Comparison of ENCODE assay signal across 8 mouse cellular contexts in the genomic region with DNA sequence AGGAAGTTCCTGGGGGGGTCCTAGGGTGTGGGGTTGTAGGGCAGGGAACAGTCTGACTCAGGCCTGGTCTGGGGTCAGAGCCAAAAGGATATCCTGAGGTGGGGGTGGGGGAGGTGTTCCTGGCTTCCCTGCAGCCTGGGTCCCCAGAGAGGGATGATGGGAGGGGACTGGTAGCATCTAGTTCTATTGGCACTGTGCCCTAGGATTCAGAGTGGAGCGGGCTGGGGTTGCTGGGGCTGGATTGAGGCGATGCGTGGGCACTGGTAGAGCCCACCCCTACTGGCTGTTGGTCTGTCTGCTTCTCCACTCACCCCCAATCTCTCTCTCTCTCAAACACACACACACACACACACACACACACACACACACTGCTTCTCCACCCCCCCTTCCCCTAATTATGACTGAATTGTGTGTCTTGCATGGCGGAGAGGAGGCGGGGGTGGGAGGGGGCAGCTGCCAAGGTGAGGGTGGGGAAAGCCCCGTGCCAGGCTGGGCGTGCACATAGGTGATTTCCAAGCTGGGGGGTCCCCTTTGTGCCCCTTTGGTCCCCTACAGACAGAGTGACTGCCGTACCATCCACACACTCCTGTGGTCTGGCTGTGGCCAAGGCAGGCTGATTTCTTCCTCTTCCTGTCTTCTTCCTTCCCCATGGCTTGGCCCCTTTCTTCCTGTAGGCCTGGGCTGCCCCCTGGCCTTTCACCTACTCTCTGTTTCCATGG. TPM values are rescaled to one million over a fixed set of nuclear protein-coding genes. Genes with fewer than 3 reads are reported as not detected.
DNase-seq lines count a peak whose midpoint lies in the region; ATAC-seq and TF ChIP-seq lines count a peak whose summit lies in the region.

No protein-coding gene starts in this region.

- H3K36me3 ChIP-seq in embryonic facial prominence, embryonic 13.5 days = peaks cover 5% of the 10 kb centered on the region
- H3K36me3 ChIP-seq in midbrain, embryonic 11.5 days (ENCODE audit: control insufficient read depth, insufficient read depth, low read length) = no peaks in the 10 kb centered on the region

- no peaks in the 10 kb centered on the region for H3K9me3 ChIP-seq in embryonic facial prominence, embryonic 13.5 days
- no peaks in the 10 kb centered on the region for H3K9me3 ChIP-seq in midbrain, embryonic 11.5 days (ENCODE audit: control insufficient read depth, low read length)

- no peak for ATAC-seq in embryonic facial prominence, embryonic 13.5 days (ENCODE audit: insufficient number of reproducible peaks, insufficient read depth, low FRiP score, low TSS enrichment, low read depth)
- ATAC-seq in midbrain, embryonic 11.5 days (ENCODE audit: low FRiP score) = no peak

- peak overlapping the region; percentile 100 for H3K27ac ChIP-seq in embryonic facial prominence, embryonic 13.5 days
- H3K27ac ChIP-seq in midbrain, embryonic 11.5 days (ENCODE audit: low read depth, low read length) = peak overlapping the region; percentile 57; the same call in 1 of the 2 replicates
- no peak overlapping the region for H3K27ac ChIP-seq in left cerebral cortex, adult 2 months

- no peak for TF ChIP-seq CTCF in left cerebral cortex, adult 2 months (IDR thresholded peaks at IDR 0.05)

- peaks cover 94% of the 10 kb centered on the region for H3K4me1 ChIP-seq in embryonic facial prominence, embryonic 13.5 days
- H3K4me1 ChIP-seq in midbrain, embryonic 11.5 days (ENCODE audit: control insufficient read depth, insufficient read depth, low read length) = peaks cover 59% of the 10 kb centered on the region

- intact Hi-C loops in heart, postnatal 14 days (cut with DNase I) = no loop called here
- intact Hi-C loops in left cerebral cortex, adult 2 months (cut with DNase I) = no loop called here

- WGBS in embryonic facial prominence, embryonic 13.5 days = 36% methylated on average over 8 of the region's 8 CpGs
- 88% methylated on average over 8 of the region's 8 CpGs for WGBS in midbrain, embryonic 11.5 days

- H3K4me3 ChIP-seq in embryonic facial prominence, embryonic 13.5 days = peak overlapping the region; percentile 78
- H3K4me3 ChIP-seq in midbrain, embryonic 11.5 days (ENCODE audit: low read depth, low read length) = no peak overlapping the region
- no peak overlapping the region for H3K4me3 ChIP-seq in left cerebral cortex, adult 2 months

- DNase-seq in thymus, postnatal 14 days = peak; percentile 52
- no peak for DNase-seq in thymus, postnatal 25 days
- DNase-seq in heart, postnatal 14 days = peak; percentile 76 to 79
- peak; percentile 79 to 88 for DNase-seq in kidney, postnatal 36 days
- DNase-seq in midbrain, embryonic 11.5 days (ENCODE audit: low spot score, missing footprints) = no peak
- no peak for DNase-seq in c-Kit-positive CD71-positive TER-119-positive erythroid progenitor cells, embryonic 14.5 days (ENCODE audit: low spot score)
- DNase-seq in left cerebral cortex, adult 2 months (ENCODE audit: extremely low spot score in 1 of 2, low spot score in 2 of 2) = no peak

- H3K27me3 ChIP-seq in embryonic facial prominence, embryonic 13.5 days = no peaks in the 10 kb centered on the region
- H3K27me3 ChIP-seq in midbrain, embryonic 11.5 days (ENCODE audit: control insufficient read depth, insufficient read depth, low read length) = no peaks in the 10 kb centered on the region

- H3K4me2 ChIP-seq in embryonic facial prominence, embryonic 13.5 days = peak overlapping the region; percentile 91
- peak overlapping the region; percentile 80; the same call in 1 of the 2 replicates for H3K4me2 ChIP-seq in midbrain, embryonic 11.5 days

- H3K9ac ChIP-seq in embryonic facial prominence, embryonic 13.5 days = peak overlapping the region; percentile 61
- no peak overlapping the region for H3K9ac ChIP-seq in midbrain, embryonic 11.5 days (ENCODE audit: low read length)

RNA-seq across cellular contexts. Expression of a gene that starts 15.5 kb away (rescaled TPM):
- polyA plus RNA-seq in embryonic facial prominence, embryonic 13.5 days (2015; fragmentation: Nextera tagmentation; extraction: Ambion mirVana) = 39.4 and 44.7 TPM in 2 replicates
- total RNA-seq in heart, postnatal 14 days (2021) = 10 to 100 TPM; 17.9 to 21.6 TPM
- polyA plus RNA-seq in midbrain, embryonic 11.5 days (2014; fragmentation: Nextera tagmentation; extraction: Ambion mirVana) = 13.2 and 14.8 TPM in 2 replicates
- 10 to 100 TPM; 14.0 to 18.7 TPM for total RNA-seq in left cerebral cortex, adult 2 months (2021)

RNA-seq across cellular contexts. Expression of a gene that starts 35.5 kb away (rescaled TPM):
- polyA plus RNA-seq in embryonic facial prominence, embryonic 13.5 days (2015; fragmentation: Nextera tagmentation; extraction: Ambion mirVana) = 26.9 and 31.5 TPM in 2 replicates
- 1 to 10 TPM in 1 of 2 experiments, under 1 TPM in 1; 0.72 to 2.2 TPM for total RNA-seq in heart, postnatal 14 days (2021)
- polyA plus RNA-seq in midbrain, embryonic 11.5 days (2014; fragmentation: Nextera tagmentation; extraction: Ambion mirVana) = 44.3 and 45.0 TPM in 2 replicates
- total RNA-seq in left cerebral cortex, adult 2 months (2021) = under 1 TPM; 0.35 to 0.36 TPM

RNA-seq across cellular contexts. Expression of a gene that starts 39.7 kb away (rescaled TPM):
- 0.34 and 0.44 TPM in 2 replicates for polyA plus RNA-seq in embryonic facial prominence, embryonic 13.5 days (2015; fragmentation: Nextera tagmentation; extraction: Ambion mirVana)
- total RNA-seq in heart, postnatal 14 days (2021) = 1 to 10 TPM; 1.5 to 2.0 TPM
- not detected in 2 replicates for polyA plus RNA-seq in midbrain, embryonic 11.5 days (2014; fragmentation: Nextera tagmentation; extraction: Ambion mirVana)
- 1 to 10 TPM; 1.4 to 3.2 TPM for total RNA-seq in left cerebral cortex, adult 2 months (2021)

Comparison
In these comparisons a context has a peak if more than half of its experiments do, and no peak if none do; other contexts are left out.
1. DNase-seq: peak in thymus, postnatal 14 days (single experiment), heart, postnatal 14 days (2 of 2) and kidney, postnatal 36 days (2 of 2); none in thymus, postnatal 25 days (single experiment), midbrain, embryonic 11.5 days (single experiment), c-Kit-positive CD71-positive TER-119-positive erythroid progenitor cells, embryonic 14.5 days (single experiment) and left cerebral cortex, adult 2 months (0 of 2).